Mouse (Mus musculus): ENCODE measurements around the gene Dppa2. TPM values are rescaled to one million over a fixed set of nuclear protein-coding genes. Genes with fewer than 3 reads are reported as not detected.

Dppa2 gene
- polyA plus RNA-seq, 1 experiment from 2014 or later: 0.15 TPM

DNA sequence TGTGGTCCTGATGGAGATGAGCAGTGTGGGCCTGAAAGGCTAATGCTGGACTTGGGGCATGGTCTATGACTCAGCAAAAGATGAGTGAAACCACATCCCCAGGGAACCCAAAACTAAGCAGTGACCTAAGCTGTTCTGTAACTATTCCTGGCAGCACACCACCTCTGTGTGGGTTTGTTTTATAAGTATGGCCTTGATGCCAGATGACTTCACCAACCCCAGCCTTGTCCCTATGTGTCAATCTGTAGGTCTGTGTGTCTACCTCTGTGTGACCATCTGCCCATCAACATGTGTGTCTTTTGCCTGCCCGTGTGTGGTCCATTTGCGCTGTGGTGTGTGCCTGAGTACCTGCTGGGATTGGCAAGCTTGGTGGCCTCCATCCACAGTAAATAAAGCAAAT is 64.4 kb downstream of the Dppa2 start:
- WGBS: 94% methylated on average over 2 of the region's 2 CpGs

More for the DNA sequence above, 64.4 kb downstream of the Dppa2 start:
- Histone ChIP-seq H3K27me3 (ENCODE audit: control insufficient read depth, insufficient read depth, low read depth, low read length) (no peaks in the 10 kb centered on the region), H3K4me2 (ENCODE audit: low read depth, low read length) (no peak overlapping the region), H3K9me3 (ENCODE audit: control insufficient read depth, low read length) (no peaks in the 10 kb centered on the region), H3K4me3 (ENCODE audit: low read length) (no peak overlapping the region), H3K36me3 (ENCODE audit: control insufficient read depth, insufficient read depth, low read length) (no peaks in the 10 kb centered on the region), H3K9ac (ENCODE audit: low read length) (no peak overlapping the region), H3K27ac (ENCODE audit: low read length) (no peak overlapping the region), H3K4me1 (replicated peaks; ENCODE audit: control insufficient read depth, insufficient read depth, low read length) (no peaks in the 10 kb centered on the region)
- ATAC-seq (ENCODE audit: low read depth): no peak

Other genes with a start within 250 kb of the Dppa2 start
- gene Dppa4, start 20.2 kb upstream of the Dppa2 start, polyA plus RNA-seq (2015; fragmentation: Nextera tagmentation; extraction: Ambion mirVana): not detected in 2 replicates
- not detected in 2 replicates for gene Gm5485, start 108.5 kb downstream of the Dppa2 start, polyA plus RNA-seq (2015; fragmentation: Nextera tagmentation; extraction: Ambion mirVana)
- gene Morc1, start 127.3 kb downstream of the Dppa2 start, polyA plus RNA-seq (2015; fragmentation: Nextera tagmentation; extraction: Ambion mirVana): 0.23 and 0.52 TPM in 2 replicates

All from lung, embryonic 16.5 days (tissue).